Mouse (Mus musculus) CH12.LX (cell line): Measurements from ENCODE around the gene Csnk1g2. TPM values are rescaled to one million over a fixed set of nuclear protein-coding genes. Genes with fewer than 3 reads are reported as not detected.

Source experiments
- DNase-seq: peaks from one replicate; pipeline ENCODE4 v3.0.0-alpha.2; 2013; ENCODE audit errors: extremely low read depth
- H3K27ac ChIP-seq: 2 replicates; pipeline ENCODE4 v1.5.1; 2012; ENCODE audit warnings: low read depth, mild to moderate bottlenecking, control low read depth, moderate library complexity; ENCODE audit not compliant: insufficient read depth
- H3K27me3 ChIP-seq: replicated peaks from 2 replicates; pipeline ENCODE3; 2012; ENCODE audit warnings: inconsistent platforms
- H3K36me3 ChIP-seq, 2 experiments: replicated peaks in 1 of 2; 2 replicates each; pipeline versions ENCODE3 to v1.6.1; 2012; ENCODE audit warnings: inconsistent platforms in 1 of 2, low read length in 1 of 2, mild to moderate bottlenecking in 1 of 2, mixed read lengths in 1 of 2, moderate library complexity in 1 of 2; ENCODE audit not compliant: control insufficient read depth in 1 of 2, insufficient read depth in 1 of 2
- H3K4me1 ChIP-seq, 2 experiments: 2 replicates each; pipeline ENCODE4 v1.6.1; 2012; ENCODE audit warnings: inconsistent platforms in 1 of 2, moderate library complexity in 1 of 2; ENCODE audit not compliant: insufficient read depth in 2 of 2, control insufficient read depth in 1 of 2
- H3K4me2 ChIP-seq: 2 replicates; pipeline ENCODE4 v1.6.1; 2012; ENCODE audit warnings: low read depth, mild to moderate bottlenecking, control low read depth; ENCODE audit not compliant: poor library complexity, insufficient read depth, severe bottlenecking
- H3K4me3 ChIP-seq, 3 experiments: fragments of 150-350 bp in 1 of 3; sonication (generic) in 1 of 3; replicated peaks in 1 of 3; 2 replicates each; pipeline versions ENCODE3 to v1.5.1; 2011 to 2012; ENCODE audit warnings: low read depth in 2 of 3, low read length in 2 of 3, mild to moderate bottlenecking in 2 of 3, moderate library complexity in 2 of 3, control low read depth in 1 of 3, improper control_type of control experiment in 1 of 3, inconsistent platforms in 1 of 3, mixed read lengths in 1 of 3; ENCODE audit not compliant: poor library complexity in 1 of 3
- H3K79me2 ChIP-seq: replicated peaks from 2 replicates; pipeline ENCODE4 v1.6.1; 2012; ENCODE audit warnings: mild to moderate bottlenecking, moderate library complexity; ENCODE audit not compliant: control insufficient read depth, poor library complexity, insufficient read depth, severe bottlenecking; ENCODE audit errors: extremely low read depth
- H3K9ac ChIP-seq: 2 replicates; pipeline ENCODE4 v1.6.1; 2012; ENCODE audit warnings: low read depth, mild to moderate bottlenecking, control low read depth, moderate library complexity; ENCODE audit not compliant: insufficient read depth
- H3K9me3 ChIP-seq: replicated peaks from 2 replicates; pipeline ENCODE3; 2012; ENCODE audit warnings: low read length, inconsistent platforms, mixed read lengths
- CHD2 ChIP-seq: IDR thresholded peaks from 2 replicates; pipeline ENCODE4 v1.6.1; 2011; ENCODE audit warnings: low read length, improper control_type of control experiment
- CTCF ChIP-seq, 2 experiments: IDR thresholded peaks in 1 of 2; conservative IDR thresholded peaks in 1 of 2; 2 replicates each; pipeline ENCODE4 v1.5.1; 2011 to 2012; ENCODE audit warnings: low read depth in 2 of 2, low read length in 2 of 2, improper control_type of control experiment in 1 of 2, inconsistent platforms in 1 of 2, mild to moderate bottlenecking in 1 of 2, moderate library complexity in 1 of 2
- E2F4 ChIP-seq: IDR thresholded peaks from 2 replicates; pipeline ENCODE4 v1.6.1; 2011; ENCODE audit warnings: low read depth, low read length, improper control_type of control experiment; ENCODE audit not compliant: insufficient replicate concordance
- EP300 ChIP-seq: IDR thresholded peaks from 2 replicates; pipeline ENCODE4 v1.6.1; 2011; ENCODE audit warnings: low read length, improper control_type of control experiment
- IRF4 ChIP-seq: IDR thresholded peaks from 2 replicates; pipeline ENCODE4 v1.6.1; 2014; ENCODE audit warnings: low read depth, mild to moderate bottlenecking, inconsistent platforms, low read length, improper control_type of control experiment
- KAT2A ChIP-seq: IDR thresholded peaks from 2 replicates; pipeline ENCODE4 v1.6.1; 2012; ENCODE audit warnings: low read length, improper control_type of control experiment, inconsistent platforms; ENCODE audit not compliant: insufficient replicate concordance
- MAX ChIP-seq: IDR thresholded peaks from 2 replicates; pipeline ENCODE4 v1.6.1; 2011; ENCODE audit warnings: low read length, improper control_type of control experiment
- MEF2A ChIP-seq: IDR thresholded peaks from 2 replicates; pipeline ENCODE4 v1.6.1; 2014; ENCODE audit warnings: low read depth, mild to moderate bottlenecking, inconsistent platforms, low read length, improper control_type of control experiment, borderline replicate concordance
- MYC ChIP-seq: IDR thresholded peaks from 2 replicates; pipeline ENCODE4 v1.6.1; 2011; ENCODE audit warnings: low read depth, mild to moderate bottlenecking, improper control_type of control experiment, low read length
- NELFE ChIP-seq: IDR thresholded peaks from 2 replicates; pipeline ENCODE4 v1.6.1; 2011; ENCODE audit warnings: low read depth, low read length, improper control_type of control experiment
- NRF1 ChIP-seq: IDR thresholded peaks from 2 replicates; pipeline ENCODE4 v1.6.1; 2014; ENCODE audit warnings: low read depth, mild to moderate bottlenecking, inconsistent platforms, low read length, improper control_type of control experiment, moderate library complexity
- PAX5 ChIP-seq: IDR thresholded peaks from 2 replicates; pipeline ENCODE4 v1.6.1; 2012; ENCODE audit warnings: low read length, inconsistent platforms, mixed read lengths
- POLR2AphosphoS2 ChIP-seq: IDR thresholded peaks from 2 replicates; pipeline ENCODE4 v1.6.1; 2011; ENCODE audit warnings: low read depth, low read length, improper control_type of control experiment
- RCOR1 ChIP-seq: conservative IDR thresholded peaks from 2 replicates; pipeline ENCODE4 v1.6.1; 2012; ENCODE audit warnings: low read depth, mild to moderate bottlenecking, inconsistent platforms, low read length, improper control_type of control experiment
- TBP ChIP-seq: conservative IDR thresholded peaks from 2 replicates; pipeline ENCODE4 v1.6.1; 2011; ENCODE audit warnings: low read depth, low read length, improper control_type of control experiment
- TCF12 ChIP-seq: IDR thresholded peaks from 2 replicates; pipeline ENCODE4 v1.6.1; 2014; ENCODE audit warnings: low read depth, mild to moderate bottlenecking, inconsistent platforms, low read length, improper control_type of control experiment
- USF2 ChIP-seq: conservative IDR thresholded peaks from 2 replicates; pipeline ENCODE4 v1.6.1; 2011; ENCODE audit warnings: low read depth, low read length, improper control_type of control experiment
- ZNF384 ChIP-seq: IDR thresholded peaks from 2 replicates; pipeline ENCODE4 v1.6.1; 2012; ENCODE audit warnings: low read depth, low read length, improper control_type of control experiment, inconsistent platforms
- dilution Hi-C: fragments of 300-500 bp; cut with MboI; formaldehyde crosslinking; loops from 2 replicates; pipeline ENCODE4 v1.14.3; 2020; ENCODE audit warnings: low sequenced_read_pairs; ENCODE audit not compliant: extremely low pct_unique_long_range_greater_than_20kb, extremely low pct_ligation_motif_present
- in situ Hi-C: fragments of 300-500 bp; cut with MboI; formaldehyde crosslinking; loops from 3 replicates; pipeline ENCODE4 v1.14.3; 2019; ENCODE audit warnings: low sequenced_read_pairs, low pct_ligation_motif_present, low pct_unique_long_range_greater_than_20kb, mixed read lengths
- polyA plus RNA-seq: library from polyadenylated mRNA; unstranded; fragments of >175 nt; gene quantifications from 2 replicates; pipeline ENCODE4 v1.2.1, GENCODE M21; 2012; ENCODE audit warnings: low read depth; ENCODE audit not compliant: insufficient read length
- total RNA-seq, 2 experiments: library from RNA; depleted of rRNA; stranded (reverse); fragments of 300-350 nt in 1 of 2; fragments of >200 nt in 1 of 2; gene quantifications; 2 replicates each; pipeline ENCODE4 v1.2.3; 2012 to 2014

The Csnk1g2 gene
- total and polyA plus RNA-seq, 3 experiments, result 44.1 to 59.0 (median 50.1) TPM

GRCm38 (mm10) chr10:80669737-80670485 lies 47.3 kb downstream of the Csnk1g2 start:
- H3K9me3 ChIP-seq, result no peaks in the 10 kb centered on the region
- DNase-seq, result no peak
- TF ChIP-seq CTCF (conservative IDR thresholded peaks at IDR 0.05 in 1 of 2, IDR thresholded peaks at IDR 0.05 in 1 of 2; ENCODE audit: low read depth in 2 of 2, low read length in 2 of 2) (no peak), TCF12 (no peak), TBP (no peak), MYC (no peak), MEF2A (no peak), IRF4 (no peak), NRF1 (no peak), EP300 (no peak), MAX (no peak)
- no peak overlapping the region for H3K9ac ChIP-seq
- H3K36me3 ChIP-seq, result peaks cover 76 to 97% of the 10 kb centered on the region in 2 experiments
- peaks cover 29% of the 10 kb centered on the region for H3K79me2 ChIP-seq
- H3K4me3 ChIP-seq, result no peak overlapping the region
- no peak overlapping the region for H3K27ac ChIP-seq
- H3K4me1 ChIP-seq, result peaks cover 15 to 85% of the 10 kb centered on the region in 2 experiments
- H3K4me2 ChIP-seq, result no peak overlapping the region
- no peaks in the 10 kb centered on the region for H3K27me3 ChIP-seq
- dilution Hi-C loops (no loop called here), in situ Hi-C loops (no loop called here)

DNA sequence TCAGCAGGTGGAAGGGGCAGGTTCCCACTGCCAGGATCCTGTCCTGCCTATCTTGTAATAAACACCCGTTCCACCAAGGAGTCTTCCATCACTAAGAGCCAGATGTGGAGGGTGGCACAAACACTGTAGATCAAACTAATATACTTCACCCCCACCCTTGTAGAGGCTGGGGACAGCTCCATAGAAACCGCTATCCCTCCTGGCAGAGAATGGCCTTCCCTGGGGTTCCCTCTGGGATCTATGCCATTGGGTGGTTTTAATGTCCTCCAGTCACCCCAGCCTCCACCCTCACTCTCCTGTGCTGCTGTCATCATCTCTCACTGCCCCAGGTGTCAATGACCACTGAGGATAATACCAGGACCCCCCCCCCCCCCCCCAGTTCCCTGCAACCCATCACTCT lies 47.9 kb downstream of the Csnk1g2 start:
- in situ Hi-C loops (no loop called here), dilution Hi-C loops (no loop called here)
- no peak for TF ChIP-seq CHD2
- TF ChIP-seq MEF2A, result no peak
- TF ChIP-seq CTCF (conservative IDR thresholded peaks at IDR 0.05 in 1 of 2, IDR thresholded peaks at IDR 0.05 in 1 of 2; ENCODE audit: low read depth in 2 of 2, low read length in 2 of 2), result no peak
- no peak for TF ChIP-seq MYC
- no peak overlapping the region for H3K27ac ChIP-seq
- DNase-seq, result no peak
- no peak overlapping the region for H3K9ac ChIP-seq
- peaks cover 35% of the 10 kb centered on the region for H3K79me2 ChIP-seq
- H3K4me1 ChIP-seq, result peaks cover 15 to 80% of the 10 kb centered on the region in 2 experiments
- H3K36me3 ChIP-seq, result peaks cover 74 to 93% of the 10 kb centered on the region in 2 experiments
- H3K4me3 ChIP-seq, result no peak overlapping the region
- no peaks in the 10 kb centered on the region for H3K27me3 ChIP-seq
- no peaks in the 10 kb centered on the region for H3K9me3 ChIP-seq
- no peak overlapping the region for H3K4me2 ChIP-seq

DNA sequence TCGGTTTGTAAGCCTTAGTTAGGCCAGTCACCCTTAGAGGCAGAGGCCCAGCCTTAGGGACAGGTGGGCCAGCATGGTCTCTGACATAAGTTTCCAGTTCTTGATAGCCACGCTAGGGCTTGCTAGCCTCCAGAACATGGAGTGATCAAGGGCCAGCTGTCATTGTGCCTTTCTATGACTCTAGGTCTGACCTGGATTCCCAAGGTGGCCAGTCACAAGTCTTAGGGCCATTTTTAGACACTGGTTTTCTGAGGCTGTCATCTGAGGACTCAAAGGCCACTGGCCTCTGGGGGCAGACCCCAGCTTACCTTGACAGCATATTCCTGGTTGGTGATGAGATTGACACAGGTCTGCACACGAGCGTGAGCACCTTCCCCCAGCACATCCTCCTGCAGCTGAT lies 48.6 kb downstream of the Csnk1g2 start:
- no peak overlapping the region for H3K27ac ChIP-seq
- H3K9me3 ChIP-seq, result no peaks in the 10 kb centered on the region
- H3K4me3 ChIP-seq, result no peak overlapping the region
- no peak overlapping the region for H3K9ac ChIP-seq
- peaks cover 68 to 86% of the 10 kb centered on the region in 2 experiments for H3K36me3 ChIP-seq
- H3K4me1 ChIP-seq, result peaks cover 15 to 72% of the 10 kb centered on the region in 2 experiments
- in situ Hi-C loops, result no loop called here
- TF ChIP-seq TBP (no peak), POLR2AphosphoS2 (no peak), E2F4 (no peak), ZNF384 (no peak), CTCF (conservative IDR thresholded peaks at IDR 0.05 in 1 of 2, IDR thresholded peaks at IDR 0.05 in 1 of 2; ENCODE audit: low read depth in 2 of 2, low read length in 2 of 2) (no peak), NELFE (no peak), PAX5 (no peak), RCOR1 (no peak), USF2 (no peak), KAT2A (no peak)
- no peak for DNase-seq
- dilution Hi-C loops, result no loop called here
- peaks cover 40% of the 10 kb centered on the region for H3K79me2 ChIP-seq
- no peaks in the 10 kb centered on the region for H3K27me3 ChIP-seq
- H3K4me2 ChIP-seq, result no peak overlapping the region
